Mouse (Mus musculus) layer of hippocampus, adult 18-20 months (tissue): ENCODE data around the gene Gm28053. TPM values are rescaled to one million over a fixed set of nuclear protein-coding genes. Genes with fewer than 3 reads are reported as not detected.

Experiments used
- DNase-seq, 2 experiments: peaks; one replicate each; pipeline ENCODE4 v3.0.0; 2022; ENCODE audit warnings: low spot score in 2 of 2
- total RNA-seq, 2 experiments: library from RNA; stranded (reverse); gene quantifications; 2 replicates each; pipeline ENCODE4 v1.2.3; 2021

The Gm28053 gene
- total RNA-seq, 2 experiments from 2014 or later, result 1.9 TPM; not detected in 1

DNA sequence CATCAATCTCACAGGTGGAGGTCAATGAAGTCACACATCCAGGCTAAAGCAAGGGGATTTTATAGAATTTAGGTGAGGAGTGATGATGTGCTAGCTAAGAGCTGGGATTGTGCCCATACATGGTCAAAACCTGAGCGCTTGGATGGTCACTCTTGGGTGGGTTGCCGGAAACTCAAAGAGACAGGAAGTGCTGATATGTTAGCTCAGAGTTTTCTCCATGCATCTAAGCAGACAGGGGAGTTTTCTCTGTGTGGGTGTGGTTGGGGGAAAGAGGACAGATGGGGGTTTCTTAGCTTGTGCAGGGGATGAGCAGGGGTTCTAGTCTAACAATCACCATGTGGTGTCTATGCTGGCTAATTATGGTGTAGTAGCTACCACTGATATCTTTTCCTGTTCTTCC, 29.1 kb upstream of the Gm28053 start:
- DNase-seq, result no peak

DNA sequence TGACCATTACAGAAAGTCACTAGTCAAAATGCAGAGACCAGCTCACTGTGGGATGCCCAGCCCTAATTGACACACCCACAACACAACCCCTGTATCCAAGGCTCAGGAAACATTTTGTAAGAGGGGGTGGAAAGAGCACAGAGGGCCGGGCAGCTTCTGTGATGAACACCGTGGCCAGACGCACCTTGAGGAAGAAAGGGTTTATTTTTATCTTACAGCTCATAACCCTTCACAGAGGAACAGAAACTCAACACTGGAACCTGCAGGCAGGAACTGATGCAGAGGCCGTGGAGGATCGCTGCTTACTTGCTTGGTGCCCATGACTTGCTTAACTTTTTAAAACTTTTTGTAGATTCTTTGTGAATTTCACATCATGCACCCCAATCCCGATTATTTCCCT, 25.4 kb upstream of the Gm28053 start:
- DNase-seq, result no peak

DNA sequence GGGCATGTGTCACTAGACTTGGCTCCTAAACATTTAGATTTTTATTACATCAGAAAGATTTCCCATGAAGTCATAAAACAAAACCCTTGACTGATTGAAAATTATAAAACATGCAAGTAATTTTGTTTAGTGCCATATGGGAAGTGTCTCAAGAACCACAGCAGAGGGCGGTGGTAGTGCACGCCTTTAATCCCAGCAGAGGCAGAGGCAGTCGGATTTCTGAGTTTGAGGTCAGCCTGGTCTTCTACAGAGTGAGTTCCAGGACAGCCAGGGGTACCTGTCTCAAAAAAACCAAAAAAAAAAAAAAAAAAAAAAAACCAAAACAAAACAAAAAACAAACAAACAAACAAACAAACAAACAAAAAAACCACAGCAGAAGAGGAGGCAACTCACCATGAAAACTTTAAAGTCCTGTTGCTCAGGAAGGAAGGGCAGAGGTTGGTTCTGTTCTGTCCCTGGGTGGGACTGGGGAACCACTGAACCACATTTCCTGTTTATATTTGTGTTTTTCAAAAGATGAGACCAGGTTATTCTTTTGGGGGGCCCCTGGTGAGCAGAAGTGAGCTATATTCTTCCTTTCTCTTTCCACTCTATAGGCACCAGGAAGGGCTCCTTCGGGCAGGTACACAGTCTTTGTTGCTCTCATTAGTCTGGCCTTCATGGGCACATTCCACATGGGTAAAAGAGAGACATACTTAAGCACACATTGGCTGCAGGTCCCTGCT, 21.4 kb upstream of the Gm28053 start:
- DNase-seq, result no peak

DNA sequence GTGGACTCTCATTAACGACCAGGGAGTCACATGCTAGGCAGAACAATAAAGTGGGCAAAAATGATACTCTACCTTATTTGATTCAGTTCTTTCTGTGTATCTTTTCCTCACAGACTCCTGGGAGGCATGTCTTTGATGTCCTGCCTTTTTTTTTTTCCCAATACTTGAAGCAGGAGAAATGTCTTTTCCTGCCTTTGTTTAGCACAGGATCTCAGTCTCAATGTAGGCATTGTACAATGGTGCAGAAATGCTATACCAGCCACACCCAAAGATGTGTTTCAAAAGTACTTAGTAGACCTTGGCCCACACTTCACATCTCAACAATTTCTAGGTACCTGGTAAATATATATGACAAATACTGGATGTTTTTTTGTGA, 20.9 kb upstream of the Gm28053 start:
- no peak for DNase-seq

DNA sequence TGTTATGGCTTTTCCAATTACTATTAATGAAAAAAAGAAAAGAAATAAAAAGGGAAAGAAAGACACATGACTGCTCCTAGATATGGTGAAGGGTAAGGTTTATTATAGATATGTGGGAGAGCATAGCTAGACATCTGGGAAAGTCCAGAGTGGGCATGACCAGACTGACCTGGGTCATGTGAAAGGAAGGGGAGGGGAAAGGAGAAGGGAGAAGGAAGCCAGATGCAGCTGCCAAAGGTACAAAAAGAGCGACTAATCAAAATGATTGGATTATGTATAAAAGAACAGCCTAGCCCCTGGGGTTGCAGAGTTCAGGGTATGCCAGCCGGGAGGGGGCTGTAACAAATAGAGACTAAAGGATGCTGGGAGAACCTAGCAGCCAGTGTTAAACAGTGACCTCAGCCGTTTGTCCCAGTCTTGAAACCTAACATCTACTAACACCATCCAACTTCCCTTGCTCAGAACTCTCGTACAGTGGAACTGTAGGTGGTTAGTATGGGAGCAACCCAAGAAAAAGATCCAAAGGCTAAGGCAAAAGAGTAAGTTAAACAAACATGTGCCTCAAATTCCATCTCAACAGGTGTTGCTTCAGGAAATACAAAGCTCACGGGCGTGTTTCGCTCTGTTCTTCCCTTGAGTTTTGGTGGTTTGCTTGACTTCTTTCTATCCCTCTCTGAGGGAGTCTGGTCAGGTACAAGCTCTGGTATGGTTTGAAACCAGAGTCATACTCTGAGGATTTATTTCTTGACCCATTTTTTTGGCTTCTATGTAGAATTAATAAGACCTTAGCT, 20.1 kb upstream of the Gm28053 start:
- no peak for DNase-seq

DNA sequence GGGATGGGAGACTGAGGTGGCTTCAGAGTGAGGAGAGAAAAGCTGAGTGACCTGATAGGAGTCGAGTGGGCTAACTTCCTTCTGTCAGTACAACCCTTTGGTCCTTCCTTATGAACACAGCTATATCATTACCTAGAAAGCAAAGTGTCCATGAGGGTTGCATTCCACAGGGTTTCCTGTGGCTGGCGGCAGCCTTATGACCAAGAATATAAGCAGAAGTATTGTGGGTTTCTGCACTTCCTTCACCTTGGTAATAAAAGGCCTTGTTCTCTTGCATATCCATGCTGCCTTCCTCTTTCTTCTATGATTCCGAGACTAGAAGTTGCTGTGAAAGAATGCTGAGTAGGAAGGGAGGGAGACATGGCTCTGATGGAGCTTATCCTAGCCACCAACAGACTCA, 19.5 kb upstream of the Gm28053 start:
- DNase-seq, result no peak

DNA sequence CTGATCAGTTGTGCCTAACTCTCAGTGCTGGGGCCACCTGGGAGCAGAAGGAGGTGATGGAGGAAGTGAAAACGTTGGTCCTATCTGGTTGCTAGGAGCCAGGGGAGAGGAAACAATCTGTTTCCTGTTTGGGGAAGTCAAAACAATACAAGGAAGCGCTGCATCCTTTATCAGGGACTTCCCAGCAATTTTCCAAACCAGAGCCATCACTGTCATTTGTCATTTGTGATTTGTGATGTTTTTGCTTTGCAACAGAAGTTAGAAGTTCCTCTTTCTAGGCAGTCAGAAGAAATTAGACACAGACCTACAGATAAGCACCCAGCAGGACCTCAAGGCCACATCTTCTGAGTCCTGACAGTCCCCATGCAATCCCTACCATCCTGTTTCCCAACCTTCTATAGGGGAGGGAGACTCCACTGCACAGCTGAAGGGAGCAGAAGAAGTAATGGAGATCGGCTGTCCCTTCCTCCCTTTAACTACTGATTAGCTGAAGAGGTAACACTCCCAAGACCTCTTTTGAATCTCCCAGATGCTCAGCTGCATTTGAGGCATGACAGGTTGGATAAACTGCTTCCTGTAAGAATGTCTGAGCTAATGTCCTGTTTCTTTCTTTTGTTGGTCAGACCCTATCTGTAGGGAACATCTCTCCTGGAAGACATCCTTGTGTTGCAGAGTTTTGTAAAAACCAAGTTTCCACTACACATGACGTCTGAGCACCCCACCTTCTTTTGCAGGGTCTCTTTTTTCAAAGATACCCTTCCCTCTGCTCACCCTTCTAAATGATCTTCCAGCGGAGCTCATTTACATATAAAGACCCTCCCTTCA, 17.9 kb upstream of the Gm28053 start:
- no peak for DNase-seq

DNA sequence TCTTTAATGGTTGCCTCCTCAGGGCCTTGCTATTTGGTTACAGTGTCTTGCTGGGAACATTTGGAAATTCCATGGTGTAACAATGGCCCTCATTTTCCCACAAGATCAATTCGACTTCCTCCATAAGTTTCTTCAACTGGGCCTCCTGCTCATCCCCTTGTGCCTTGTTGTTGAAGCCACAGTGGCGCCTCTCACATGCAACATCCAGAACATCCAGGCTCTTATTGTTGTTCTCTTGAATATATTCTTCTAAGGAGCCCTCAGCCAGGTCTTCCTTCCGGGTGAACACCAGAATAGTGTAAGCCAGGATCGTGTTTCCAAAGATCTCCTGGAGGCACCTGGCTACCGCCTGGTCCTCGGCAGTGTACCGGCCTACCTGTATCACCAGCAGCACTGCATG, 16.3 kb upstream of the Gm28053 start:
- no peak for DNase-seq

DNA sequence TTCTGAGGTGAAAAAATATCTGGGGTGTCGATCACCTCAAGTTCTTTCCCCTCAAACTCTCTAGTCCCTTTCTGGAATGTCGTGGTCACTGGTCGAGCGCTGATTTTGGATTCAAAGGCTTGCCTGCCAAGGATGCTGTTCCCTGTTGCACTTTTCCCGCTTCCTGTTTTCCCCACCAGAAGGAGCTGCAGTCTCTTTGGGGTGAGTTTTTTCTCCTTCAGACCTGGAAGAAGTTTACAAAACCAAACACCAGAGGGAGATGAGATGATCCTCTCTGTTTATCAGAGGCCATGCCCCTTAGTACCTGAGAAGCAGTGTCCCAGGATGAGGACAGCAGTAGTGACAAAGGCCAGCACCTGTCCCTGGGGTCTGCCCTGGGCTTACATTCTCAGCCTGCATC, 15.8 kb upstream of the Gm28053 start:
- no peak for DNase-seq

DNA sequence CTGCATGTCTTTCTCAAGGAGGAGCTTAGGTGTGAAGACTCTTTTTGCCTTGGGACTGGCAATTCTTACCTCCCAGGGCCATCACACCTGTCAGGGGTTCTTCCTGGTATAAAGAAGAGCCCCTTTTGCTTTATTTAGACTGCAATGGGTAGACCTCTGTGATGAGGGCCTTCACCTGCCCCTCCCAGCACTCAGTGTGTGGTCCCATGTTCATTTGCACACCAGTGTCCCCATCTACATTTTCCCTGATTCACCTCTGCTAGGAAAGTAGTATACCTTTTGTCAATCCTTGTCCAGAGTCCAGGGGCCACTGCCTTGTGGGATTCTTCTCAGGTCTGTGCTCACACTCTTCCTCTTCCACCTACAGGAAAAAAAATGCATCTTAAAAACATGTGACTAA, 14.3 kb upstream of the Gm28053 start:
- no peak for DNase-seq

DNA sequence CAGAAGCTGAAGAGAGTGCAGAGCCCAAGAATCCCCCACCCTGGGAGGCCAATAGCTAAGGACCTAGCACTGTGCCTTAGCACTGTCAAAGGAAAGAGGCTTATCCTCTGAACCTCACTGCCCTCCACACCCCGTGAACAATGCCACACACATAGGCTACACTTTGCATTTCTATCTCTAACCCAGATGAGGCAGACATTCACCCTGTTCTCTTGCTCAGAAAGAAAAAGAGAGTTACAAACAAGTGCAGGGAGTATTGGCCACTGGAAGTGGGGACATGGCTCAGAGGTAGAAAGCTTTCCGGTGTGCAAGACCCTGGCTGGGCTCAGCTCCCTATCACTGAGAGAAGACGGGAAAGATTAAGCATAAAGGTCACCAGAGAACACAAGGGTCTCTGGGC, 12.3 kb upstream of the Gm28053 start:
- no peak for DNase-seq

DNA sequence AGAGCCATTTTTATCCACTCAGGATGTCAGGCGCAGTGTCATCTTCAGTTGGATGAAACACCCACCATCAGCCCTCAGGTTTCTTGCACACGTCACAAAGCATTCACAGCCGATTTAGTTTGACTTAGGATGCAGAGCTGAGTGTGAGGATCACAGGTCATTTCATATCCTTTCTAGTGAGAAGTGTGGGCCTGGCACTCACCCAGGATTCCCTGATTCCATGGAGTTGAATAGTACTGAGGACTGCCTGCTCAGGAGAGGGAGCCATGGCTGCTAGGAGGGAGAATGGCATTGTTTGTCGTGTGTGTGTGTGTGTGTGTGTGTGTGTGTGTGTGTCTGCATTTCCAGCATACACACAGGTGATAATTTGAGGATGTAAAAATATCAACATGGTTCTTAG, 1.9 kb downstream of the Gm28053 start:
- DNase-seq, result no peak

DNA sequence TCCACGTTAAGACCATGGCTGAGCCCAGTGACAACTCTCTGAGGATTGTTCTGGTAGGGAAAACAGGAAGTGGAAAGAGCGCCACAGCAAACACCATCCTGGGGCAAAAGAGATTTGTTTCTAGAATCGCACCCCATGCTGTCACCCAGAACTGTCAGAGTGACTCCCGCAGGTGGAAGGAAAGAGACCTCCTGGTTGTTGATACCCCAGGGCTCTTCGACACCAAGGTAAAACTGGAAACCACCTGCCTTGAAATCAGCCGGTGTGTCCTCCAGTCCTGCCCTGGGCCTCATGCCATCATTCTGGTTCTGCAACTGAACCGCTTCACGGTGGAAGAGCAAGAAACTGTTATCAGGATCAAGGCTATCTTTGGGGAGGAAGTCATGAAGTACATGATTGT, 5.1 kb downstream of the Gm28053 start:
- DNase-seq, result no peak

DNA sequence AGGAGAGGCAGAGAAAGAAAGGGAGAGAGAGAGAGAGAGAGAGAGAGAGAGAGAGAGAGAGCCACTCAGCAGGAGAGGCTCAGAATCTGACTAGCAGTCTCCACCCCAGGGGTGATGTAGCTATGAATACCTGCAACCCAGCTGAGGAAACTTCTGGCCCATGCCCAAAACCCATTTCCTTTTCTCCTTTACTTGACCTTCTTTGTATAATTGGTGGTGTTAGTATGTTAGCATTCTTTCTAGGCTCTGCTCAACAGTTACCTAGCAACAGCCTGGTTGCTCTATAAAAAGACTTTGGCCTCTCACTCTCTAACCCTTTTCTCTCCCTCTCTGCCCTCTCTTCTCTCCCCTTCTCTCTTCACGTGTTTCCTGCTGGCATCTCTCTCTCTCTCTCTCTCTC, 7.1 kb downstream of the Gm28053 start:
- peak in 1 of 2 experiments; percentile 19 for DNase-seq

DNA sequence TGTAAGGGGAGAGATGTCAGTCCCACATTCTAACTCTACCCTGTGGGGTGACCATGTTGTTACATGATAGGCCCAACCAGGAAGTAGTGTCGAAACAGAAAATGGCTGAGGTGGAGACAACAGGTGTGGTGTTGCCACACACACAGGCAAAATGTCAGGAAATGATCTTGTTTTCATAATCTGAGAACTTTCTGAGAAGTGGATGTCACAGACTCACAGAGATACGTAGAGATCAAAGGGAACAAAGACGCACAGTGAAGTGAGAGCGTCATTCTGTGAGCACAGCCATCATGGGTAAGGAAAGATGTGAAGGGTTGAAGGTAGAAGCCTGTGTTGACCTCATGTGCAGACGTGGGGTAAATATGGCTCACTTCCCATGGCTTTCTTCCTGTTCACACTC, 9.4 kb downstream of the Gm28053 start:
- DNase-seq, result no peak

DNA sequence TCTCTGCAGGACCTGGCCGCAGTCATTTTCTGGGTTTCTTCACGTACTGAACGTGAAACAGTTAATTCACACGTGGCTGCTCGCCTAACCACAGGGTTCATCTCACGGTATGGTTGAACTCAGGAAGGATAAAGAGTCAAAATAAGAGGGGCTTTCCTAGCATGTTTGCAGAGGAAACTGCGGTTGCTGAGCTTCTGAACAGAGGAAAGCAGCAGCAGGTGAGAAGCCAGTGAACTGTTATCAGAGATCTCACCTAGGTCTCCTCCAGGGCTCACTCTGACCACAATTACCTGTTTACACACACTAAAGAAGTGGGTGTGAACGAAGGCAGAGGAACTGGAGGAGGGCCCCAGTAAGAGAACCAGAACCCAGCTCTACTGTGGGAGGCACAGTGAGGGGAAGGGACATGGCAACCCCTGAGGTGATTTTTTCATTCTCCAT, 14.5 kb downstream of the Gm28053 start:
- DNase-seq, result no peak

DNA sequence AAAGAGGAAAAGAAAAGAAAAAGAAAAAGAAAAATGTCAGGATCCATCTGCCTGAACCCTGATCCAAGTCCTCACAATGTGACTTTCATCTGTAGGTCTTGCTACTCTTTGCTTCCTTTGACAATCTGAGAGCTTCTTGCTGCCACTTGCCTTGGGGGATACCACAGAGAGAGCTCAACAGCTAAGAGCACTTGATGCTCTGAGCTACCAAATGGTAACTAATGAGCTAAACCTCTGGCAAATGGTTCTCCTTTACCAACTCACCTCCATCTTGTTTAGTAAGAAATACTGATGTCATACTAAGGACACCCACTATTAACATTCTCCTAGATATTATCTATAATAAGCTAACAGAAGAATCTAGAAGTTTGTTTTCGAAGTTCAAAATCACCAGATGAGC, 15.3 kb downstream of the Gm28053 start:
- no peak for DNase-seq

DNA sequence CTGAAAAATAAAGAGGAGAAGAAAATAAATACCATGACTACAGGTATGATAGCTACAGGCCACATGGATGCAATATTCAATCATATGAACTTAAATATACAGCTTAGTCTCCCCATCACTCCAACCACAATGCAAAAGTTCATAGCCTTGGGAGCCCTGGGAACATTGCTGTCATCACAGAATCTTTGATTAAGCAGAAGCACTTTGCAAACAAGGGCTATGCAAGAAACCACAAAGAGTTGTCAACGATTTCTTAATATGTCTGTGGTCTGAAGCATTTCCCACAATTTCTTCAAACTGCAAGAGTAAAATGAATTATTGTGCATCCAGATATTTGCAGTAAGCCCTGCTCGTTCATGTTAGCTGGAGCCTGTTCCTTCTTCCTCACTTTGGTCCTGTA, 18.6 kb downstream of the Gm28053 start:
- DNase-seq, result no peak

DNA sequence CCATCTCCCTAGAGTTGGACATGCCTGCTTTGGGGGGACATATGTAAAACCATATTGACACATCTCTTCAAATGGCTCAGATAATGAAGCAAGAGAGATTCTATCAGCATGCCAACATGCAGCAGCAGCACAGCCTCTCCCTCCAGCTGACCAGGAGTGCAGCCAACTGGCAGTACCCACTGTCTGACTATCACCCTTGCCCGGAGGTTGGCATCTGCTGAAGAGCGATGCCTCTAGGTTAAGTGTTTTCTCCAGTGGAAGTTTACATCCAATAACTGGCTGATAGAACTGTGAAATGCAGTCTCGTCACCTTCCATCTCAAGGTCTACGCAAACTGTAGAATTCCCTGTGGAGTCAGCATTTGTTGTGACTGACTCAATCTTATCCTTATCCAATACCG, 19.3 kb downstream of the Gm28053 start:
- no peak for DNase-seq

DNA sequence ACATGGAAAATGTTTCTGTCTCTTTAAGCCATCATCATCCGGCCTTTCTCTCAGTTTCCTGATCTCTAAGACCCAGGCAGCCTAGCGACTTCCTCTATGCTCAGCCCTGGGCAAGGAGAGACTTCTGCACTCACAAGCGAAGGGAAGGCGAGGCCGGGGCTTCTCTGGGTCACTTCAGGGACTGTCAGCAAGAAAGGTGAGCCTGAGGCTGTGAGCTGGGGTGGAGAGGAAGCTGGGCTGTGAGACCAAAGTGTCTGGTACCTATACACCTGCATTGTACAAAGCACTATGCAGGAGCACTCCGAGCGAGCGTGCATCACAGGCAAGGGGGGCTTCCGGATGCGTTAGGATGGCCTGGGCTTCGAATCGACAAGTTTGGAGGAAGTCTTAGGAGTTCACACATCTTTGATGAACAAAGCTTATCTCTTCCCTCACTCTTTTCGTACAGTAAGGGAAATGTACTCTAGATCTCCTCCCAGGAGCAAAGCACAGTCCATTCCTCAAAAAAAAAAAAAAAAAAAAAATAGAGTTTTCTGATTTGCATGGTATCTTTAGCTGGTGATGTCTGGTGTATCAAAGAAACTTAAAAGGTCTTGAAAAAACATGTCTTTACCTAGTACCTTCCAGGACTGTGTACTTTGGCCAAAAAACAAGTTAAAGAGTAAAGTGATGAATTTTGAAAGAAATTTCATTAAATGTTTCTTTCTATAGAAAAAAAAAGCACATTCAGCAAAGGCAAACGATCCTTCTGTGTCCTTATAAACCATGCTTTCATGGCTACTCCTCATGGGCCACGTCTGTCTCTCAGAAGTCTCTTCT, 20.8 kb downstream of the Gm28053 start, which contains the start of gene Gimap1:
Gene Gimap1, plus strand, starts transcription at position 94 of the 819 bp plus-strand sequence.
- no peak for DNase-seq

DNA sequence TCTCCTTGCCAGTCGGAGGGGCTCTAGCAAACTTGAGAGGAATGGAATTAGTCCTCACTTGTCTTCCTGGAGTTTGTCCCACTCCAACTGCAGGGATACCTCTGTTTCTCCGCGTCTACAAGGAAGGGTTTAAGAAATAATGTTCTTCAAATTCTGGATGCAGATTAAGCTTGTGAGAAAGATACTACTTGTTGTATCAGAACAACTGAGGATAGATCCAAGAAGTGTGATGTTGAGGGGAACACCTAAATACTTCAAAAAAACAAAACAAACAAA, 21.3 kb downstream of the Gm28053 start:
- no peak for DNase-seq
